Mouse (Mus musculus): ENCODE measurements around the gene Prss21. TPM values are rescaled to one million over a fixed set of nuclear protein-coding genes. Genes with fewer than 3 reads are reported as not detected.
A peak's percentile ranks its signal among the peaks of the same experiment; 100 is the strongest.

Gene Prss21
- not detected in 2 replicates for polyA plus RNA-seq (2011; ENCODE audit: insufficient read depth, insufficient read length, low read depth, missing spikeins)

DNA sequence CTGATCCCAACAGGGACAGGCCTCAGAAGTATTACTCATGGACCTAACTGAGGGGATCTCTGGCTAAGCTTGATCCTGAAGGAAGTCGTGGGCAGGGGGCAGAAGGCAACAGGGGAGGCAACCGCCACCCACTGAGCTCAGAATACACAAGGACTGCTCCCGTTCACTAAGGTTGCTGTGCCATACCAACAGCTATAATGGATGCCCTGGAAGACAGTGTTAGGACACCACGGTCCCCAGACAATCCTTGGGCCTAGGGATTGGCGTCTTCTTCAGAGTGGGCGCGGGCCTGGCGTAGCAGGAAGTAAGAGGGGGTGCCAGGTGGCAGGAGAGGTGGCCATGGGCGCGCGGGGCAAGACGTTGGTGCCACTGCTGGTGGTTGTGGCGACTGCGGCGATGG lies at the start of gene Prss21:
Prss21 (plus strand) TSS at position 301 of the 400 bp plus-strand sequence.
- H3K36me3 ChIP-seq (ENCODE audit: control insufficient read depth, insufficient read depth, low read length, poor library complexity, severe bottlenecking) = no peaks in the 10 kb centered on the region
- TF ChIP-seq EP300 (IDR thresholded peaks at IDR 0.05; ENCODE audit: insufficient read depth, low read depth, low read length) = no peak
- TF ChIP-seq POLR2A (IDR thresholded peaks at IDR 0.05; ENCODE audit: insufficient read depth, low read length) = no peak
- no peak for TF ChIP-seq CTCF (IDR thresholded peaks at IDR 0.05; ENCODE audit: low read depth, low read length)
- H3K4me1 ChIP-seq (ENCODE audit: control insufficient read depth, insufficient read depth, low read length) = no peaks in the 10 kb centered on the region
- no peak within 1 kb of the TSS for H3K9ac ChIP-seq (ENCODE audit: low read depth, poor library complexity, severe bottlenecking)
- H3K9me3 ChIP-seq (replicated peaks; ENCODE audit: control insufficient read depth, insufficient read depth, low read length, poor library complexity, severe bottlenecking) = no peaks in the 10 kb centered on the region
- H3K4me3 ChIP-seq (ENCODE audit: low read depth, low read length) = no peak within 1 kb of the TSS
- no peak within 1 kb of the TSS for H3K27ac ChIP-seq (ENCODE audit: insufficient read depth, low read length)
- H3K27me3 ChIP-seq (ENCODE audit: control insufficient read depth, insufficient read depth, low read length, poor library complexity, severe bottlenecking) = no peaks in the 10 kb centered on the region

- Histone ChIP-seq H3K27ac (ENCODE audit: insufficient read depth, low read length) (no peak overlapping the region), H3K9me3 (replicated peaks; ENCODE audit: control insufficient read depth, insufficient read depth, low read length, poor library complexity, severe bottlenecking) (peaks cover 58% of the 10 kb centered on the region), H3K9ac (ENCODE audit: low read depth, poor library complexity, severe bottlenecking) (no peak overlapping the region), H3K4me1 (ENCODE audit: control insufficient read depth, insufficient read depth, low read length) (peaks cover 8% of the 10 kb centered on the region), H3K4me3 (ENCODE audit: low read depth, low read length) (no peak overlapping the region), H3K36me3 (ENCODE audit: control insufficient read depth, insufficient read depth, low read length, poor library complexity, severe bottlenecking) (peaks cover 95% of the 10 kb centered on the region), H3K27me3 (ENCODE audit: control insufficient read depth, insufficient read depth, low read length, poor library complexity, severe bottlenecking) (no peaks in the 10 kb centered on the region)
- TF ChIP-seq POLR2A (IDR thresholded peaks at IDR 0.05; ENCODE audit: insufficient read depth, low read length) (no peak), EP300 (IDR thresholded peaks at IDR 0.05; ENCODE audit: insufficient read depth, low read depth, low read length) (no peak), CTCF (IDR thresholded peaks at IDR 0.05; ENCODE audit: low read depth, low read length) (no peak)
Measured at GRCm38 (mm10) chr17:23818579-23818978, 49.3 kb upstream of the Prss21 start.

- Histone ChIP-seq H3K27me3 (ENCODE audit: control insufficient read depth, insufficient read depth, low read length, poor library complexity, severe bottlenecking) (no peaks in the 10 kb centered on the region), H3K4me3 (ENCODE audit: low read depth, low read length) (no peak overlapping the region), H3K9me3 (replicated peaks; ENCODE audit: control insufficient read depth, insufficient read depth, low read length, poor library complexity, severe bottlenecking) (peaks cover 52% of the 10 kb centered on the region), H3K27ac (ENCODE audit: insufficient read depth, low read length) (no peak overlapping the region), H3K36me3 (ENCODE audit: control insufficient read depth, insufficient read depth, low read length, poor library complexity, severe bottlenecking) (peaks cover 94% of the 10 kb centered on the region), H3K9ac (ENCODE audit: low read depth, poor library complexity, severe bottlenecking) (no peak overlapping the region), H3K4me1 (ENCODE audit: control insufficient read depth, insufficient read depth, low read length) (peaks cover 8% of the 10 kb centered on the region)
- TF ChIP-seq EP300 (IDR thresholded peaks at IDR 0.05; ENCODE audit: insufficient read depth, low read depth, low read length) (no peak), POLR2A (IDR thresholded peaks at IDR 0.05; ENCODE audit: insufficient read depth, low read length) (no peak), CTCF (IDR thresholded peaks at IDR 0.05; ENCODE audit: low read depth, low read length) (no peak)
Measured at GRCm38 (mm10) chr17:23819235-23819634, 48.6 kb upstream of the Prss21 start.

- no peak overlapping the region for H3K4me3 ChIP-seq (ENCODE audit: low read depth, low read length)
- peaks cover 8% of the 10 kb centered on the region for H3K4me1 ChIP-seq (ENCODE audit: control insufficient read depth, insufficient read depth, low read length)
- peaks cover 37% of the 10 kb centered on the region for H3K9me3 ChIP-seq (replicated peaks; ENCODE audit: control insufficient read depth, insufficient read depth, low read length, poor library complexity, severe bottlenecking)
- no peaks in the 10 kb centered on the region for H3K27me3 ChIP-seq (ENCODE audit: control insufficient read depth, insufficient read depth, low read length, poor library complexity, severe bottlenecking)
- H3K27ac ChIP-seq (ENCODE audit: insufficient read depth, low read length) = no peak overlapping the region
- H3K9ac ChIP-seq (ENCODE audit: low read depth, poor library complexity, severe bottlenecking) = no peak overlapping the region
- TF ChIP-seq POLR2A (IDR thresholded peaks at IDR 0.05; ENCODE audit: insufficient read depth, low read length) (no peak), CTCF (IDR thresholded peaks at IDR 0.05; ENCODE audit: low read depth, low read length) (no peak), EP300 (IDR thresholded peaks at IDR 0.05; ENCODE audit: insufficient read depth, low read depth, low read length) (no peak)
- peaks cover 94% of the 10 kb centered on the region for H3K36me3 ChIP-seq (ENCODE audit: control insufficient read depth, insufficient read depth, low read length, poor library complexity, severe bottlenecking)
Measured at GRCm38 (mm10) chr17:23820731-23821130, 47.1 kb upstream of the Prss21 start.

- H3K9me3 ChIP-seq (replicated peaks; ENCODE audit: control insufficient read depth, insufficient read depth, low read length, poor library complexity, severe bottlenecking) = peaks cover 24% of the 10 kb centered on the region
- peaks cover 94% of the 10 kb centered on the region for H3K36me3 ChIP-seq (ENCODE audit: control insufficient read depth, insufficient read depth, low read length, poor library complexity, severe bottlenecking)
- TF ChIP-seq CTCF (IDR thresholded peaks at IDR 0.05; ENCODE audit: low read depth, low read length) (no peak), EP300 (IDR thresholded peaks at IDR 0.05; ENCODE audit: insufficient read depth, low read depth, low read length) (0 out of 2 replicates have a peak, but pooled peaks have one; percentile 7), POLR2A (IDR thresholded peaks at IDR 0.05; ENCODE audit: insufficient read depth, low read length) (no peak)
- H3K27ac ChIP-seq (ENCODE audit: insufficient read depth, low read length) = peak overlapping the region; percentile 24
- peaks cover 8% of the 10 kb centered on the region for H3K4me1 ChIP-seq (ENCODE audit: control insufficient read depth, insufficient read depth, low read length)
- no peak overlapping the region for H3K4me3 ChIP-seq (ENCODE audit: low read depth, low read length)
- H3K9ac ChIP-seq (ENCODE audit: low read depth, poor library complexity, severe bottlenecking) = no peak overlapping the region
- H3K27me3 ChIP-seq (ENCODE audit: control insufficient read depth, insufficient read depth, low read length, poor library complexity, severe bottlenecking) = no peaks in the 10 kb centered on the region
Measured at GRCm38 (mm10) chr17:23822094-23822493, 45.8 kb upstream of the Prss21 start.

GRCm38 (mm10) chr17:23823018-23823417 lies 44.8 kb upstream of the Prss21 start:
- TF ChIP-seq EP300 (IDR thresholded peaks at IDR 0.05; ENCODE audit: insufficient read depth, low read depth, low read length) (no peak), POLR2A (IDR thresholded peaks at IDR 0.05; ENCODE audit: insufficient read depth, low read length) (no peak), CTCF (IDR thresholded peaks at IDR 0.05; ENCODE audit: low read depth, low read length) (no peak)
- H3K27ac ChIP-seq (ENCODE audit: insufficient read depth, low read length) = peak overlapping the region; percentile 42
- H3K4me1 ChIP-seq (ENCODE audit: control insufficient read depth, insufficient read depth, low read length) = peaks cover 8% of the 10 kb centered on the region
- H3K27me3 ChIP-seq (ENCODE audit: control insufficient read depth, insufficient read depth, low read length, poor library complexity, severe bottlenecking) = no peaks in the 10 kb centered on the region
- H3K9ac ChIP-seq (ENCODE audit: low read depth, poor library complexity, severe bottlenecking) = no peak overlapping the region
- peaks cover 89% of the 10 kb centered on the region for H3K36me3 ChIP-seq (ENCODE audit: control insufficient read depth, insufficient read depth, low read length, poor library complexity, severe bottlenecking)
- H3K4me3 ChIP-seq (ENCODE audit: low read depth, low read length) = no peak overlapping the region
- peaks cover 14% of the 10 kb centered on the region for H3K9me3 ChIP-seq (replicated peaks; ENCODE audit: control insufficient read depth, insufficient read depth, low read length, poor library complexity, severe bottlenecking)
